Mouse (Mus musculus) heart, embryonic 16.5 days (tissue): ENCODE data around the gene Plxna4. TPM values are rescaled to one million over a fixed set of nuclear protein-coding genes. Genes with fewer than 3 reads are reported as not detected.

Source experiments
- ATAC-seq: fragments of 200-750 bp; cut with Nextera tagmentation; replicated peaks from 2 replicates; pipeline ENCODE4 v1.8.0; 2017; ENCODE audit warnings: moderate number of reproducible peaks; ENCODE audit not compliant: insufficient read depth, low FRiP score; ENCODE audit errors: extremely low read depth
- H3K27ac ChIP-seq: fragments of 300-500 bp; sonication (generic); 2 replicates; pipeline ENCODE4 v1.5.1; 2014; ENCODE audit warnings: mild to moderate bottlenecking, low read length, control low read depth, moderate library complexity
- H3K27me3 ChIP-seq: fragments of 300-500 bp; sonication (generic); 2 replicates; pipeline ENCODE4 v1.6.1; 2014; ENCODE audit warnings: low read length, mixed read lengths; ENCODE audit not compliant: control insufficient read depth, insufficient read depth
- H3K36me3 ChIP-seq: fragments of 300-500 bp; sonication (generic); 2 replicates; pipeline ENCODE4 v1.6.1; 2014; ENCODE audit not compliant: control insufficient read depth, insufficient read depth
- H3K4me1 ChIP-seq: fragments of 300-500 bp; sonication (generic); 2 replicates; pipeline ENCODE4 v1.6.1; 2014; ENCODE audit warnings: low read length, mixed read lengths; ENCODE audit not compliant: control insufficient read depth, insufficient read depth
- H3K4me2 ChIP-seq: fragments of 300-500 bp; sonication (generic); 2 replicates; pipeline ENCODE4 v1.6.1; 2014; ENCODE audit warnings: low read depth, mild to moderate bottlenecking, control low read depth, low read length
- H3K4me3 ChIP-seq: fragments of 300-500 bp; sonication (generic); 2 replicates; pipeline ENCODE4 v1.5.1; 2014; ENCODE audit warnings: mild to moderate bottlenecking, control low read depth, low read length
- H3K9ac ChIP-seq: fragments of 300-500 bp; sonication (generic); 2 replicates; pipeline ENCODE4 v1.6.1; 2014; ENCODE audit warnings: low read length, control low read depth
- H3K9me3 ChIP-seq: fragments of 300-500 bp; sonication (generic); replicated peaks from 2 replicates; pipeline ENCODE4 v1.6.1; 2016; ENCODE audit warnings: low read length; ENCODE audit not compliant: control insufficient read depth
- WGBS: fragments of 180-500 bp; shearing (Covaris S2); extraction: QIAGEN DNeasy Blood & Tissue Kit; methylation state at CpG from one replicate; pipeline ENCODE4 v1.1.7; 2014; 5-methylcytosine and 5-hydroxymethylcytosine counted together
- polyA plus RNA-seq: library from polyadenylated mRNA; unstranded; fragments of >200 nt; fragmentation: Nextera tagmentation; extraction: Ambion mirVana; gene quantifications from 2 replicates; pipeline ENCODE4 v1.2.1, GENCODE M21; 2015

The Plxna4 gene
- polyA plus RNA-seq, result 3.7 and 4.6 TPM in 2 replicates

DNA sequence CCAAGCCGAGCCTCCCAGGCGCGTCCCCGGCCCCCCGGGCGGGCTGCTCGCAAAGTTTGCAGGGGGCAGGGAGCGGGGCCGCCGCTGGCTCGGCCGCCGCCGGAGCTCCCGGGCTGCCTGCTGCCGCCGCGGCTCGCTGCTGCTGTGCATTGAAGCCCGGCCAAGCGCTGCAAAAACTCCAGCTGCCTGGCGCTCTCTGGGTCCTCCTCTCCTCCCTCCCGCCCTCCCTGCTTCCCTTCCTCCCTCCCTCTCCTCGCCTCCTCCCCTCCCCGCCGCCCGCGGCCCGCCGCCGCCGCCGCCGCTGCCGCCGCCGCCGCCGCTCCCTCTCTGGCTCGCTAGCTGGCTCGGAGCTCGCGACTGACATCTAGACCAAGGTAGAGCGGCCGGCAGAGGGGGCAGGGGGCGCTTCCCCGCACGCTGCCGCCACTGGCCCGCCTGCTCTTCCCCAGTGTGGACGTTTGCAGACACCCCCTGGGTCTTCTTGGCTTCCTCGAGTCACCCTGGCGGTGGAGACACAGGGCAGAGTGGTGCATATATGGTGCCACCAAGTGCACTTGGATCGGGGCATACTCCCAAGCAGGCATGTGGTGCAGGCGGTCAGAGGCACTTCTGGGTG, at the start of gene Plxna4:
TSS of gene Plxna4 (minus strand) at position 137 of the 616 bp plus-strand sequence.
- 2% methylated on average over 18 of the region's 55 CpGs for WGBS
- H3K27ac ChIP-seq, result peak within 1 kb of the TSS; percentile 85
- no peaks in the 10 kb centered on the region for H3K36me3 ChIP-seq
- H3K9ac ChIP-seq, result peak within 1 kb of the TSS; percentile 89
- peak within 1 kb of the TSS; percentile 86 for H3K4me3 ChIP-seq
- peaks cover 17% of the 10 kb centered on the region for H3K4me1 ChIP-seq
- ATAC-seq, result peak; percentile 70
- no peaks in the 10 kb centered on the region for H3K9me3 ChIP-seq
- peaks cover 27% of the 10 kb centered on the region for H3K27me3 ChIP-seq
- peak within 1 kb of the TSS; percentile 95 for H3K4me2 ChIP-seq

DNA sequence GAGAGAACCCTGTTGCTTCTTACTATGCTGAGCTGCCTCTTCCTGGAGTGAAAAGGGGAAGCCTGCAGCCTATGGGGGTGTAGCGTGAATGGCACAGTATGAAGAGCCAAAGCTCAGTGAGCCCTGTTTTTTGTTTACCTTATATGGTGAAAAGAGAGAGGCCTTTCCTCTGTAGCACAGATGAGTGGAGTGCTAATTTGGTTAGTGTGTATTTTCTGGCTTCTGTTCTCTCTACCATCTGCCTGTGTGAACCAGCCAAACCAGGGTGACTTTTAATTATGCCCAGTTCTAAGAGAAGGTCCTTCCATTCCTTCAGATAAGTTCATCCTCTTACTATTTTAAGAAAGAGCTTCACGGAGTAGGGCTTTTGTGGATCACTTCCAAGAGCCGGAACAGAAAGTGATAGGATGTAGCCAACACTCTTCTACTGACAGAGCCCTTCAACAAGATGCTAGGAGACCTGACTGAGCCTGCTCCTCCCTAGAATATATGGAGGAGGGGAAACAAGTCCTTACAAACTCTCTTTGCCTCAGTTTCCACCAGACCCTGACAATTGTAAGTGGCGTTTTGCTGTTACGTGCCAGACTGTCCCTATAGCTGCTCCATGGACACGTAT, 49.7 kb upstream of the Plxna4 start:
- no peak overlapping the region for H3K4me2 ChIP-seq
- H3K27me3 ChIP-seq, result no peaks in the 10 kb centered on the region
- no peaks in the 10 kb centered on the region for H3K9me3 ChIP-seq
- peaks cover 5% of the 10 kb centered on the region for H3K4me1 ChIP-seq
- H3K9ac ChIP-seq, result no peak overlapping the region
- H3K27ac ChIP-seq, result peak overlapping the region; percentile 48
- H3K36me3 ChIP-seq, result no peaks in the 10 kb centered on the region
- 63% methylated on average over 6 of the region's 6 CpGs for WGBS
- no peak overlapping the region for H3K4me3 ChIP-seq
- 0 out of 2 replicates have a peak, but pooled peaks have one; percentile 55 for ATAC-seq

DNA sequence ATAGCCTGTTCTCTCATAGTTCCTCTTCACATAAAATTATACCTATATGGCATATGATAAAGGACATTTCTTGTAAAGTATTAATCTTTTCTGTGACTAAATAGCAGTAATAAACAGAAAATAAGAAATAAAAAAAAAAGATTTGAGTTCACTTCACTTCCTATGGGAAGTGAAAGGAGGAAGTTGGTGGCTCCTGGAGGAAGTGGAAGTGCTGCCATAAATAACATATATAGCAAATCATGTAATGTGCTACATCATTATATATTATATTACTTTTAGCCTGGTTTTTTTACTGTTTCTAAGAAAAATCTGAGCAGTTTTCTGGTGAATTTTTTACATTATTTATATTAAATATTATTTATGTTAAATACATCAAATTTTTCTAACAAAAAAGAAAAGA, 22.7 kb upstream of the Plxna4 start:
- no peaks in the 10 kb centered on the region for H3K9me3 ChIP-seq
- ATAC-seq, result no peak
- H3K27ac ChIP-seq, result no peak overlapping the region
- H3K4me2 ChIP-seq, result no peak overlapping the region
- no peak overlapping the region for H3K9ac ChIP-seq
- H3K36me3 ChIP-seq, result no peaks in the 10 kb centered on the region
- H3K27me3 ChIP-seq, result no peaks in the 10 kb centered on the region
- no peaks in the 10 kb centered on the region for H3K4me1 ChIP-seq
- no peak overlapping the region for H3K4me3 ChIP-seq

DNA sequence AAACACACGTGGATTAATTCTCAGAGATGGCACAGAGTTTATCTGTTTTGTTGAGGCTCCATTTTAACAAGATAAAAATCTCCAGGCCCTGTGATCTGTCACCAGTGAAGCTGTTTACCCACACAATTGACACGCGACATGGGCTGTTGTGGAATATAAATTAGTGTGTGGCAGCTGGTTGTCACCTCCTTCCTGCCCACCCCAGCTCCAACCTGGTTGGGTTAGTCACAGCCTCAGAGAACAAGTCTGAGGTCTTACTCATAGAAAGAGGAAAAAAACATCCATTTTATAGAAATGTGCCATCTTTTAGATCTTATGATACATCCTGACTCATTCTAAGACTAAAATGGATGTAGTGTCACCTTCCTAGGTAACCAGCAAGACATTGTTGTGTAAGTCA, 18.8 kb upstream of the Plxna4 start:
- H3K9ac ChIP-seq, result no peak overlapping the region
- no peak for ATAC-seq
- no peaks in the 10 kb centered on the region for H3K4me1 ChIP-seq
- H3K27me3 ChIP-seq, result no peaks in the 10 kb centered on the region; the same call in 1 of the 2 replicates
- WGBS, result 66% methylated on average over 3 of the region's 3 CpGs
- no peak overlapping the region for H3K27ac ChIP-seq
- no peaks in the 10 kb centered on the region for H3K36me3 ChIP-seq
- H3K4me2 ChIP-seq, result no peak overlapping the region
- no peak overlapping the region for H3K4me3 ChIP-seq
- no peaks in the 10 kb centered on the region for H3K9me3 ChIP-seq

DNA sequence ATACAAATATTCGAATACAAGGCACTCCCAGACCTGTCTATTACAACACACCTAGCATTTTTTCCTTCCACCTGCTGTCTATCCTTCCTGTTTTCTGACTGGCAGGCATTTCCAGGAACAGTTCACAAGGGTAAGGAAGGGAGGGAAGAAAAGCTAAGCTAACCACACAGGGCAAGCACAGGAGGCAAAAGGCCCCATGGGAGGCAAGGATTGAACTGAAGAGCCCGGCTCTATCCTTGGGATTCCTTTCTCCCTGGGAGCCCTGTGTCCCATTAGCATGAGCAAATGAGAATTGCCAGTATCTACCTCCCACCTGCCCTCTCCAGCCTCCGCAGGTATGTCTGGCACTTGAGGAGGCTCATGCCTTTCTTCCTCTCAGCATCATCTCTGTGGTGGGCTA, 17.6 kb upstream of the Plxna4 start:
- no peaks in the 10 kb centered on the region; the same call in 1 of the 2 replicates for H3K27me3 ChIP-seq
- H3K4me1 ChIP-seq, result no peaks in the 10 kb centered on the region
- ATAC-seq, result no peak
- H3K4me3 ChIP-seq, result no peak overlapping the region
- H3K4me2 ChIP-seq, result no peak overlapping the region
- WGBS, result 27% methylated on average over 3 of the region's 3 CpGs
- no peaks in the 10 kb centered on the region for H3K36me3 ChIP-seq
- H3K27ac ChIP-seq, result no peak overlapping the region
- no peaks in the 10 kb centered on the region for H3K9me3 ChIP-seq
- no peak overlapping the region for H3K9ac ChIP-seq

DNA sequence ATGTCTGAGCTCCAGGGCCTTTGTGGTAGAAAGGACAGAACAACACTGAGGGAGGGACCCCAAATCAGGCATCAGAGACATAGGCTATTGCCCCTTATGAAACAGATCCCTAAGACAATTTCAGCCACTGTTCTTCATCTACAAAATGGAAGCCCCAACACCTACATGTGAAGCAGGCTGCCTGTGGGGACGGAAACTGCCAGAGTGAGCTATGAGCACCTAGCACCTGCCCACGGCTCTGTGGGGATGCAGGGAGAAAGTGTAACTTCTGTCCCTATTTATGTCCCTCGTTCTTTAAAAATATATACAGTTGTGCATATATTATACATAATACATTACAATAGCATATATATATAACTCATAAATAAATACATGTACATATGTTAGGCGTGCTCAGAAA, 16.9 kb upstream of the Plxna4 start:
- no peak overlapping the region for H3K9ac ChIP-seq
- H3K9me3 ChIP-seq, result no peaks in the 10 kb centered on the region
- H3K4me2 ChIP-seq, result no peak overlapping the region
- H3K4me3 ChIP-seq, result no peak overlapping the region
- H3K27me3 ChIP-seq, result no peaks in the 10 kb centered on the region; the same call in 1 of the 2 replicates
- no peaks in the 10 kb centered on the region for H3K36me3 ChIP-seq
- no peaks in the 10 kb centered on the region for H3K4me1 ChIP-seq
- ATAC-seq, result no peak
- 78% methylated on average over 4 of the region's 4 CpGs for WGBS
- no peak overlapping the region for H3K27ac ChIP-seq

DNA sequence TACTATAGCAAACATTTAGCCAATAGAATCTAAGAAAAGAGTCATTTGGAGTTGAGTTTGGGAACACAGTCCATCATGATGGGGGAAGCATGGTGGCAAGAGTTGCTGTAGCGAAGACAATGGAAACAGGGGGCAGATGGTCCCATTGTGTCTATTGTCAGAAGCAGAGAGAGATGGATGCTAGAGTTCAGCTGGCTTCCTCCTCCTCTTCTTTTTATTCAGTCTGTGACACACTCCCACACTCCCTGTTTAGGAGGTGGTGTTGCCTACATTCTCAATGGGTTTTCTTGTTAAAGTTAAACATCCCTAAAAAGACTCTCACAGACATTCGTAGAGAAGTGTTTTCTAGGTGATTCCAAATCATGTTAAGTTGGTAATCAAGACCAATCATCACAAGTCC, 14.1 kb upstream of the Plxna4 start:
- Histone ChIP-seq H3K9ac (no peak overlapping the region), H3K36me3 (no peaks in the 10 kb centered on the region), H3K9me3 (no peaks in the 10 kb centered on the region), H3K4me2 (no peak overlapping the region), H3K27me3 (no peaks in the 10 kb centered on the region; the same call in 1 of the 2 replicates), H3K27ac (no peak overlapping the region), H3K4me3 (no peak overlapping the region), H3K4me1 (no peaks in the 10 kb centered on the region)
- WGBS, result 88% methylated on average over 2 of the region's 2 CpGs
- no peak for ATAC-seq

DNA sequence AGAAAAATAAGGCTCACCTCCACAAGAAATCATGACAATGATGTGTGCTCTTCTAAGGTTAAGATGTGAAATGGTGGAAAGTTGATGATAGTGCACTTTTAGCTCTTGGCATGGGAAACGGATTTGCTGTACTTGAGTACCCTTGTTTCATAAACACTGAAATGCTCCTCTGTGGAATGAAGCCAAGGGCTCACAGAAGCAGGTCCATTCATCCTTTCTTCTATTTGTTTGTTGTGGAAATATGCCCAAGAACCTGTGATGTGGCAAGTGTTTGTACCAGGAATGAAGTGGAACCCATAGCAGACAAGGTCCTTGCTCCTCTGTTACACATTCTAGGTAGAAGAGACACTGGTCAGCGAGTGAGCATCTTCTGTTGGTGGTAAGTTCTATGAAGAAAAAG, 13.3 kb upstream of the Plxna4 start:
- Histone ChIP-seq H3K36me3 (no peaks in the 10 kb centered on the region), H3K4me1 (no peaks in the 10 kb centered on the region), H3K27ac (no peak overlapping the region), H3K27me3 (no peaks in the 10 kb centered on the region; the same call in 1 of the 2 replicates), H3K4me2 (no peak overlapping the region), H3K9me3 (no peaks in the 10 kb centered on the region), H3K4me3 (no peak overlapping the region), H3K9ac (no peak overlapping the region)
- WGBS, result 60% methylated on average over 2 of the region's 2 CpGs
- no peak for ATAC-seq

DNA sequence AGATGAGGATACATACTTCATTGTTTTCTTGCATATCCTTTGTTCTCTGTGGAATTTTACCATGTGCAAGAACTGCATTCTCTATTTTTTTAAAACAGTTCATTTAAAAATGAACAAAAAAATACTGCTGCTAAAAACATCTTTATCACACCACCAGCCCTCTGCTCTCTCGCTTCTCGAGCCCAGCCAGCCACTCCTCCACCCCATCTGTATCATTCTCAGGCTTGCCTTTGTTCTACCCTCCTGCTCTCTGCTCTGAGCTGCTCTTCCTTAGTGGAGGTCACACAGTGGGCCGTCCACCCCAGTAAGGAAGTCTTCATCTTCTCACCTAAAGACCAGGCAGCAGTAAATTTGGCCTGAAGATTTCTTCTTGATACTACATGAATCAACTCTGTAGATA, 7.6 kb upstream of the Plxna4 start:
- H3K4me2 ChIP-seq, result no peak overlapping the region
- ATAC-seq, result no peak
- H3K9me3 ChIP-seq, result no peaks in the 10 kb centered on the region
- no peak overlapping the region for H3K9ac ChIP-seq
- WGBS, result 37% methylated on average over 3 of the region's 3 CpGs
- no peaks in the 10 kb centered on the region for H3K36me3 ChIP-seq
- peaks cover 11% of the 10 kb centered on the region for H3K27me3 ChIP-seq
- H3K4me1 ChIP-seq, result peaks cover 3% of the 10 kb centered on the region; the same call in 1 of the 2 replicates
- H3K27ac ChIP-seq, result no peak overlapping the region
- no peak overlapping the region for H3K4me3 ChIP-seq
